Mouse (Mus musculus) thymus, adult 2 months (tissue): Measurements from ENCODE around the gene Cox20. TPM values are rescaled to one million over a fixed set of nuclear protein-coding genes. Genes with fewer than 3 reads are reported as not detected.

Experiments used
- DNase-seq: peaks from one replicate; pipeline ENCODE4 v3.0.0; 2021
- H3K27ac ChIP-seq: fragments of 200-500 bp; 2 replicates; pipeline ENCODE4 v1.5.1; 2012; ENCODE audit warnings: low read length, control low read depth; ENCODE audit not compliant: control insufficient read depth, insufficient read depth
- H3K27me3 ChIP-seq: fragments of 200-500 bp; 2 replicates; pipeline ENCODE4 v1.6.1; 2012; ENCODE audit warnings: mild to moderate bottlenecking, low read length, moderate library complexity, mixed read lengths; ENCODE audit not compliant: control insufficient read depth, insufficient read depth
- H3K36me3 ChIP-seq: fragments of 200-500 bp; 2 replicates; pipeline ENCODE4 v1.6.1; 2012; ENCODE audit warnings: mild to moderate bottlenecking, low read length, moderate library complexity; ENCODE audit not compliant: control insufficient read depth, insufficient read depth
- H3K4me1 ChIP-seq: fragments of 200-500 bp; replicated peaks from 2 replicates; pipeline ENCODE4 v1.6.1; 2012; ENCODE audit warnings: low read length; ENCODE audit not compliant: control insufficient read depth, insufficient read depth
- H3K4me3 ChIP-seq: fragments of 200-500 bp; 2 replicates; pipeline ENCODE4 v1.5.1; 2012; ENCODE audit warnings: mild to moderate bottlenecking, low read length, control low read depth, moderate library complexity; ENCODE audit not compliant: control insufficient read depth, insufficient read depth
- CTCF ChIP-seq: fragments of 200-500 bp; IDR thresholded peaks from 2 replicates; pipeline ENCODE4 v1.5.1; 2012; ENCODE audit warnings: mild to moderate bottlenecking, control low read depth, low read length, moderate library complexity, borderline replicate concordance; ENCODE audit not compliant: control insufficient read depth, poor library complexity, insufficient read depth; ENCODE audit errors: extremely low read depth
- POLR2A ChIP-seq: fragments of 200-500 bp; IDR thresholded peaks from 2 replicates; pipeline ENCODE4 v1.6.1; 2012; ENCODE audit warnings: mild to moderate bottlenecking, low read length, control low read depth, moderate library complexity; ENCODE audit not compliant: control insufficient read depth, poor library complexity, insufficient read depth; ENCODE audit errors: extremely low read depth
- WGBS: fragments of 180-500 bp; shearing (Covaris S2); methylation state at CpG from one replicate; pipeline ENCODE4 v1.1.7; 2018; 5-methylcytosine and 5-hydroxymethylcytosine counted together
- polyA plus RNA-seq: library from polyadenylated mRNA; depleted of rRNA; stranded (reverse); fragments of >200 nt; gene quantifications from 2 replicates; pipeline ENCODE4 v1.2.3, GENCODE M21; 2012

The Cox20 gene
- polyA plus RNA-seq, 1 experiment = 19.2 TPM

- H3K27ac ChIP-seq = no peak overlapping the region
Observed at GRCm38 (mm10) chr1:178351643-178352042, 32.7 kb downstream of the Cox20 start.

GRCm38 (mm10) chr1:178354576-178354975 lies 35.6 kb downstream of the Cox20 start:
- H3K27me3 ChIP-seq = no peaks in the 10 kb centered on the region
- H3K36me3 ChIP-seq = no peaks in the 10 kb centered on the region
- H3K4me1 ChIP-seq = peaks cover 2% of the 10 kb centered on the region; the same call in 1 of the 2 replicates
- no peak overlapping the region for H3K27ac ChIP-seq
- TF ChIP-seq POLR2A (no peak), CTCF (no peak)
- no peak for DNase-seq
- 89% methylated on average over 3 of the region's 3 CpGs for WGBS
- no peak overlapping the region for H3K4me3 ChIP-seq

More at GRCm38 (mm10) chr1:178351643-178352042, 32.7 kb downstream of the Cox20 start:
- Histone ChIP-seq H3K4me1 (peaks cover 2% of the 10 kb centered on the region; the same call in 1 of the 2 replicates), H3K36me3 (no peaks in the 10 kb centered on the region), H3K27me3 (no peaks in the 10 kb centered on the region), H3K4me3 (no peak overlapping the region)
- TF ChIP-seq CTCF = no peak
- peak; percentile 11 for DNase-seq

DNA sequence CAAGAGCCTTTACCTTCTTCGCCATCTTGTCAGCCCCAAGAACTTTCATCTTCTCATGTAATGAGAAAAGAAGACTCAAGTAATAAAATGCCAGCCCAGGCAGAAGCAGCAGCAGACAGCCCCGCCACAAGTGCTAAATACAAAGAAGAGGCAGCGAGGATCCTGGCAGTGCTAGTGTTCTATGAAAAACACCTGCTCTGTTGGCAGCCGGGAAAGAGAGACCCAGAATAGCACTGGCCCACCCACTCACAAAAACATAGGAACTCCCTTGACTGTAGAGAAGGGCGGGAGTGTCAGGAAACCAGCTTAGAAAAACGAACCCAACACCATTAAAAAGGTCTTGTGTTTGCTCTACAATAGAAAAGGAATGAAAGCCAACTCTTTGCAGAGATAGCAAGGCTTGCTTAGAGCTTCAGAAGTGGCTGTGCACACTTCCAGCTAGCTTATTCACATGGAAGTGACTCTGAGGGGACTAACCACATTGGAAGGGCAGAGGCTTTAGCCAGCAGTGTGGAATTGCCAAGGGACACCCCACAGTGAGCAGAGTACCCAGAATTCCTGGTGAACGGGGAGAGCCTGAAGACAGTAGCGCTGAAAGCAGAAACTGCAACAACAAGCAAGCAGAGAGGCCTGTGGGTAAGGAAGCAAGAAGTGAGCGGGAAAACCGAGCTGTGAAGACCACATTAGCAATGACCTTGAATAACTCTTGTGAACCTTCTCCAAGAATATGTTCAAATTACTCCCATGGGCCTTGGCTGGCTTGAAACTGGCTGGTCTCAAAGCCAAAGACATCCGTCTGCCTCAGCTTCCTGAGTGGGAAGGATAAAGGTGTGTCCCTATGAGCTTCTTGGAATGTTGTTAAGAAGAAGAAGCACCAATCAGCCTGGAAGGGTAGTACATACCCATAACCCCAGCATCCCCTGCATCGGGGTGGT lies 39.1 kb downstream of the Cox20 start:
- whole genome bisulfite sequencing = 88% methylated on average over 12 of the region's 12 CpGs
- H3K4me1 ChIP-seq = no peaks in the 10 kb centered on the region
- H3K27ac ChIP-seq = no peak overlapping the region
- no peaks in the 10 kb centered on the region for H3K27me3 ChIP-seq
- no peak for DNase-seq
- H3K36me3 ChIP-seq = no peaks in the 10 kb centered on the region
- no peak overlapping the region for H3K4me3 ChIP-seq
- TF ChIP-seq POLR2A = no peak
- TF ChIP-seq CTCF = no peak

- TF ChIP-seq CTCF (no peak), POLR2A (no peak)
- WGBS = 92% methylated on average over 11 of the region's 11 CpGs
- Histone ChIP-seq H3K4me3 (no peak overlapping the region), H3K27ac (no peak overlapping the region), H3K36me3 (no peaks in the 10 kb centered on the region), H3K27me3 (no peaks in the 10 kb centered on the region), H3K4me1 (no peaks in the 10 kb centered on the region)
- no peak for DNase-seq
Observed at GRCm38 (mm10) chr1:178360264-178360663, 41.3 kb downstream of the Cox20 start.

GRCm38 (mm10) chr1:178360702-178361101 lies 41.8 kb downstream of the Cox20 start:
- Histone ChIP-seq H3K4me1 (no peaks in the 10 kb centered on the region), H3K36me3 (no peaks in the 10 kb centered on the region), H3K27me3 (no peaks in the 10 kb centered on the region), H3K4me3 (no peak overlapping the region), H3K27ac (no peak overlapping the region)
- peak; percentile 16 for DNase-seq
- TF ChIP-seq POLR2A (no peak), CTCF (no peak)
- 59% methylated on average over 2 of the region's 2 CpGs for WGBS

DNA sequence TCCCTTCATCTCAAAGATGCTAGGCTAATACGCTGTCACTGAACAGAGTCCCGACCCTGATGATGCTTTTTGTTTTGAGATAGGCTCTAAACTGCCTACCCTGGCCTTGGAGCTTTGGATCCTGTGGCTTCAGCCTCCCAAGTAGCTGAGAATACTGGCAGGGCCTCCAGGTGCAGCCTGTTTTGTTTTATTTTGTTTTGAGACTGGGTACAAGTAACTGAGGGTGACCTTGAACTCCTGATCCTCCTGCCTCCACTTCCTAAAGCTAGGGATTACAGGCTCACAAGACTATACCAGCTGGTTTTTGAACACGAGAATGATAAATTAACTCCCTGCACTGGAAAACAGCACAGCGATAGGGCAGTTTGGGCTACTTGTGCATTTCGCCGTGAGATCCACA lies 46.2 kb downstream of the Cox20 start:
- Histone ChIP-seq H3K27me3 (no peaks in the 10 kb centered on the region), H3K36me3 (no peaks in the 10 kb centered on the region), H3K4me3 (no peak overlapping the region), H3K27ac (no peak overlapping the region), H3K4me1 (peaks cover 4% of the 10 kb centered on the region)
- WGBS = 97% methylated on average over 6 of the region's 6 CpGs
- TF ChIP-seq CTCF (no peak), POLR2A (no peak)
- DNase-seq = no peak
